Mouse (Mus musculus) R1 (cell line): ENCODE measurements around the gene Snurf.

ENCODE experiments used
- DNase-seq: peaks from one replicate; pipeline ENCODE4 v3.0.0-alpha.2; 2018; ENCODE audit warnings: low read depth, low spot score

Snurf gene

GRCm38 (mm10) chr7:60004606-60005330 lies at the start of gene Snurf, which contains the start of gene Gm38393:
TSS of gene Snurf (minus strand) at chr7:60005049.
TSS of gene Gm38393 (minus strand) at chr7:60005064.
- peak; percentile 77 for DNase-seq

- DNase-seq: no peak
Measured at GRCm38 (mm10) chr7:60047481-60048201, 42.8 kb upstream of the Snurf start.

- no peak for DNase-seq
Measured at GRCm38 (mm10) chr7:60013186-60013585, 8.3 kb upstream of the Snurf start.

GRCm38 (mm10) chr7:60007727-60008360 lies 3.0 kb upstream of the Snurf start:
- peak; percentile 83 for DNase-seq

GRCm38 (mm10) chr7:60006262-60006661 lies 1.4 kb upstream of the Snurf start:
- peak; percentile 89 for DNase-seq

GRCm38 (mm10) chr7:60003921-60004605 lies 786 bp downstream of the Snurf start:
- peak; percentile 86 for DNase-seq

GRCm38 (mm10) chr7:60003006-60003865 lies 1.6 kb downstream of the Snurf start:
- DNase-seq: peak; percentile 91

- DNase-seq: no peak
Measured at GRCm38 (mm10) chr7:59978646-59979045, 26.2 kb downstream of the Snurf start.
